Mouse (Mus musculus): ENCODE measurements around the gene Arsb. TPM values are rescaled to one million over a fixed set of nuclear protein-coding genes. Genes with fewer than 3 reads are reported as not detected.

Gene Arsb
- total RNA-seq, 2 experiments from 2014 or later = 83.4 to 92.1 TPM

DNA sequence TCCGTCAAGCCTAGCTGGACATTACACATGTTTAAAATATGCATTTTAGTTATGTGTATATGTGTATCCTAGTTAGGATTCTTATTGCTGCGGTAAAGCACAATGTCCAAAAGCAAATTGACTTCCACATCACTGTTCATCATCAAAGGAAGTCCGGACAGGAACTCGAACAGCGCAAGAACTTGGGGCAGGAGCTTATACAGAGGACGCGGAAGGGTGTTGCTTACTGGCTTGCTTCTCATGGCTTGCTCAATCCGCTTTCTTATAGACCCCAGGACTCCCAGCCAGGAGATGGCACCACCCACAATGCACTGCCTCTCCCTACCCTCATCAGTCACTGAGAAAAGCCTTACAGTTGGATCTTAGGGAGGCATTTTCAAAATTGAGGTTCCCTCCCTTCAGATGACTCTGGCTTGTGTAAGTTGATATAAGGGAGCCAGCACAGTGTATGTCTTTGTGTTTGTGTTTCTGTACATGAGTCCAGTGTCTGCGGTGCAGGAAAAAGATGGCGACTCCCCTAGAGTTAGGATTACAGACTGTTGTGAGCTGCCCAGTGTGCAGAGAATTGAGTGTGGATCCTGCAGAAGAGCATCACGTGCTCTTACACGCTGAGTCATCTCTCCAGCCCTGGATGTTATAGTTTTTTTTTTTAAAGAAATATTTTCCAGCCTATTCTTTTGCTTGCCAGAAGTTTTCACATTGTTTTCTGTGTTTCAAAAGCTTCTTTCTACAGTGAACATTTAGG is 66.2 kb downstream of the Arsb start:
- intact Hi-C loops (cut with DNase I) = no loop called here
- DNase-seq (ENCODE audit: low spot score in 2 of 2) = no peak

DNA sequence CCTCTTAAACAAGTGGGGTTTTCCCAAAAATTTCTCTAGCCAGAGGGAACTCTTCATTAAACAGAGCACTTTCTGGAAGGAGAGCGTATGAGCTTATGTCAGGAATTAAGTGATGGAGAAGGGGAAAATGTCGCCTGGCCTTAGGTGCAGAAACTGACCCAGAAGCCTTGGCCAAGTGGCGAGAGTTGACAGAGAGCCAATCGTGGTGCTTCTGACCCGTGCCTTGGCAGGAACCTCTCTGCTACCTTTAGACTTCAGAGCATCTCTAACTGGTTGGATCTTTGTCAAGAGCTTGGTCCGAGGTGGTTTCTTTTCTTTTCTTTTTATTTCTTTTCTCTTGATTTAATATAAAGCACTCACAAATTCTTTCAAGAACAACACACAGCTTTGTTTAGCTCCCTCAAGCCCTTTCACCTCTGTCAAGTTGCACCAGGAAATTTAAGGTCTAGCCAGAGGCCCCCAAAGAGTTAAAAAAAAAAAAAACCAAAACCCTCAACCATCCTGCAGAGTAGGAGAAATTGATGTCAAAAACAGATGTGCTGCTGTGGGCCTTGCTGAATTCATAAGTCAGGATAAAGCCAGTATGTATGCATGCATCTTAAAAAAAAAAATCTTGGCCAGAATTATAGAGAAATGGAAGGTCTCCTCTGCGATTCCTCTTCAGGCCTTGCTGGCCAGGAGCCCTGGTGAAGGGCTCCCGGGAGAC is 67.2 kb downstream of the Arsb start:
- DNase-seq (ENCODE audit: low spot score in 2 of 2) = no peak
- intact Hi-C loops (cut with DNase I) = no loop called here

DNA sequence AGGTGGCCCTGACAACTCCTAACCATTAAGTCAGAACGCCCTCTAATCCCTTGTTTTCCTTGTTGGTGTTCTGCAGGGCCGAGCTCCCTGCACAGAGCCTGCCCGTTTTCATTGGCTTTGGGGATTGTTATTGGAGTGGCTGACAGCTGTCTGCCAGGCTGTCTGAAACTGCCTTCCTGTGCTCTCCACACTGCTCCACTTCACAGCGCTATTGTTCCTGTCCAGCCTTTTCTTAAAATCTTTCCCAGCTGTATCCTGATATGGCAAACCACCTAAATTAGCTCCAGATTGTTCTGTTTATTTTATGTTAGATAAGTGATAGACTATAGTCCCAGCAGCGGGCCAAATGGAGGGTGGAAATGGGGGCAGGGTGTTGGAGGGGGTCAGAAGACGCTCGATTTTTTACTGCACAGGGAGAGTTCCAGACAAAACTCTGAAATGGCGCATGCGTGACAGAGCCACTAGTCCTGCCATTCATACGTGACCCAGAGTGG is 67.8 kb downstream of the Arsb start:
- DNase-seq (ENCODE audit: low spot score in 2 of 2) = no peak
- intact Hi-C loops (cut with DNase I) = no loop called here

DNA sequence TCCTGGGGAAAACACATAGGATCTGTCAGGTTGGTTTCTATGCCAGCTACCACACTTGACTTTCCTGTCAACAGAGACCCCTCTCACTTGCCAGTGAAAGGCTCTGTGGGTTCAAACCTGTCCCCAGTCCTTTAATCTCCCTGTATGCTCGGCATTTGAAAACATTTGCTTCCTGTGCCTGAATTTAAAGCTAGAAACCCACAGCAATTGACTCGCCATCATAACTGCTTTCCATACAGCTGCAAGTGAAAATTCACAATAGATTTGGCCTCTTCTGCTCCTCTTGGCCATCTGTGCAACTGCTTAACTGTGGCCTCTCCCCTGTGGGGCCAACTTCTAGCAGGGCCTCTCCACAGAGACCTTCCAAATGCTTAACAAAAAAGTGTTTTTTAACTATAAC is 68.3 kb downstream of the Arsb start:
- intact Hi-C loops (cut with DNase I) = no loop called here
- DNase-seq (ENCODE audit: low spot score in 2 of 2) = no peak

DNA sequence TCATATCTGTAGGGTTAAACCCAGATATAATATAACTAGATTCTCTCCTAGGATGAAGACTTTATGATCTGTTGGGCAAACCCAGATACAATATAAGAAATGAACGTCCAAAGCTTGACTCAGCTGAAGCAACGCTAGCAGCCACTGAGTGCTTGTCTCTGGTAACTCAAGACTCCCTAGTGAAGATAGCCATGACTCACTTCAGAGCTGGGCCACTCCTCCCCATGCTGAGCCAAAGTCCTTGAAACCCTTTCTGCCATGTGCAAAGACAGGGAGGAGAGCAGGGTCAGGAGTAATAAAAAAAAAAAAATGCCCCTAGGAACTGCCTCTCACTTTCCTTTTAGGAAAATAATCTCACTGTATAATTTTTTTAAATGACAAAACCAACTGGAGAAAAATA is 68.7 kb downstream of the Arsb start:
- DNase-seq (ENCODE audit: low spot score in 2 of 2) = no peak
- intact Hi-C loops (cut with DNase I) = no loop called here

DNA sequence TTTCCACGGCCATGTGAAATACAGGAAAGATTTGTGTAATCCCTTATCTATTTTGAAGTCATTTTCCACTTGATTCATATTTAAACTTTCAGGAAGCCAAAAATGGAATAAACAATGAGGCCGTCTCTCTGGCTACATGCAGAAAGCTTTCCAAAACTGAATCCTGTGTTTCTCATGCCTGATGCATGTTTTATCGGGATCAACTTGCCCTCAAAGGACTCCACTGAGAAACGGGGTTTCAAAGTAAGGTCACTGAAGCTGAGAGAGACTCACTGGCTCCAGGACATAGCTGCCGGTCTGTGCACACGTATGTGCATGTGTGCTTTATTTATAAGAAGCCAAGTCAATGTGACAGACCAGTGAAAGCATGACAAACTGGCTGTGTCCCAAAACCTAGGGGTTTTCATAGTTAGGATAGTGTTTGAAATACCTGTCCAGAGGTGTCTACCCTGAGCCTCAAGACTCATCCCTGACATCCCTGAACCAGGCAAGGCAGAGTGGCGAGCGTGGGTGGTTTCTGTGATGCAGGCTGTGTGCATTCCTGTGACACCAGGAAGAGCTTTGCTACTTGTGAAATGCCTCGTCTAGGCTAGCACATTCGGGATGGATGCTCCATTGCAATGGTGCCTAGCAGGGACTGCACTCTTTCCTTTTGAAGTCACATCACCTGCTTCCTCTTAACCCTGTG is 75.5 kb downstream of the Arsb start:
- intact Hi-C loops (cut with DNase I) = no loop called here
- DNase-seq (ENCODE audit: low spot score in 2 of 2) = no peak

DNA sequence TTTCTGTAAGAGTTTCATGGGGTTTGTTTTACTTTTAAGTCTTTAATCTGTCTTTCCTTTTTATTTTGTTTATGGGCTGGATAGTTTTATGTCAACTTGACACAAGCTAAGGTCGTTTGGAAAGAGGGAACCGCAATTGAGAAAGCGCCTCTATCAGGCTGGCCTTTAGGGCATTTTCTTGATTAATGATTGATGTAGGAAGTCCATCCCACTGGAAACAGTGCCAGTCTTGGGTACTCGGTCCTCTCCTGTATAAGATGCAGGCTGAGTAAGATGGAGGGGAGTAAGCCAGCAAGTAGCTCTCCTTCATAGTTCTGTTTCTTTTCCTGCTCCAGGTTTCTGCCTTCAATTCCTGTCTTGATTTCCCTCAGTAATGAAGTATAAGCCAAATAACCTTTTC is 76.2 kb downstream of the Arsb start:
- intact Hi-C loops (cut with DNase I) = no loop called here
- DNase-seq (ENCODE audit: low spot score in 2 of 2) = no peak

DNA sequence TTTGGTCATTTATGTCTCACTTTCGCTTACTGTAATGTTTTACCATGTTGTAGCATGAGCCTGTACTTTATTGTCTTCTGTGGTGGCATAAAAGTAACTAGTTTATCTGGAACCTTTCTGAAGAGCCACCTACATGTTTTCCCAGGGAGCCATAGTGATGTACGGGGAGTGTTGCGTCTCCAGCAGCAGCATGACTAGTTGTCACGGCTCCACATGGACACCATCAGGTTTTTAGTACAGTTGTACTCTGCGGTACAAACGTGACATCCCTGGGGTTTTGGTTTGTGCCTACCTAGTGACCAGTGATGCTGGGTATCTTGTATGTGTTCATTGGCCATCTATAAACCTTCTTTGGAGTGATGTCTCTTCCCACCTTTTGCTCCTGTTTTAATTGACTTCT is 77.2 kb downstream of the Arsb start:
- no peak for DNase-seq (ENCODE audit: low spot score in 2 of 2)
- intact Hi-C loops (cut with DNase I) = no loop called here

DNA sequence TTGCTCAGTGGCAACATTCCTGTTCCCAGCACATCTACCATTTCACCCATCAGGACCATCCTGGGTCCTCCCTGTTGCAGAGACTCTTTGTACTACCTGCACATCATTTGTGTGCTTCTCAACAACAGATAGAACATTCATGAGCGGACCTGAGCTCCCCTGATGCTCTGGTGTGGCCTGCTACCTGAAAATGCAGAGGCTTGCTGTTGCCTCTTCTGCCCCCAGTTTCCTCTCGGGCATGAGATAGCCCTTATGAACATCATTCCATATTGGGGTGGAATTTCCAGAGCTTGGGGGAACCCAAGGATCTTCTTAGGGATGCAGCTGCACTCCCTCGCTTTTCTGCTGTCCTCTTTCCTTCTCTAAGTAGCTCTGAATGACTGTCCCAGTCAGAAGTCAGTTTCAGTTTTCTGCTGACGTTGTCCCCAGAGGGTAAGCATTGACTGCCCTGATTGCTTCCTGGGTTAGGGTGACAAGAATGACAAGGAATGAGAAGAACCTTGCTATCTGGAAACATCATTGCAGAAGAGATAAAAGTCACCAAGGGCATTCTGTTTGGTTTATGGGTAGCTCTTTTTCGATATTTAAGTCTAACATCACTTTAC is 78.4 kb downstream of the Arsb start:
- intact Hi-C loops (cut with DNase I) = no loop called here
- DNase-seq (ENCODE audit: low spot score in 2 of 2) = no peak

DNA sequence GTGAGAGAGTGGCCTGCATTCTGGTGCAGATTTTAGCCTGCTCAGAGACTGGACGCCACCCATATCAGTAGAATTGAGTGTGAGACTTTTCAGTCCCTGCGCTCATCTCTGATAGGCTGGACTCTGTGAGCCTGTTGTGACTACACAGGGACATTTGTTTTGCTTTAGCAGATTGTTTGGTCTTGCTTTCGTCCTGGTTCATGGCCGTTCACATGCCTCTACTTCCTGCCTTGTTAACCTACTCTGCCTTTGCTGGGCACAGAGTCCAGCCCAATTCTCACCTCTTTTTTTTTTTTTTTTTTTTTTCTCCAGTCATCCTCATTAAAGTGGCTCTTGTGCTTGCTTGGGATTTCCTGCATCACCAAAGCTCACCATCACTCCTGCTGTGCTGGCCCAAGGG is 79.2 kb downstream of the Arsb start:
- intact Hi-C loops (cut with DNase I) = no loop called here
- no peak for DNase-seq (ENCODE audit: low spot score in 2 of 2)

DNA sequence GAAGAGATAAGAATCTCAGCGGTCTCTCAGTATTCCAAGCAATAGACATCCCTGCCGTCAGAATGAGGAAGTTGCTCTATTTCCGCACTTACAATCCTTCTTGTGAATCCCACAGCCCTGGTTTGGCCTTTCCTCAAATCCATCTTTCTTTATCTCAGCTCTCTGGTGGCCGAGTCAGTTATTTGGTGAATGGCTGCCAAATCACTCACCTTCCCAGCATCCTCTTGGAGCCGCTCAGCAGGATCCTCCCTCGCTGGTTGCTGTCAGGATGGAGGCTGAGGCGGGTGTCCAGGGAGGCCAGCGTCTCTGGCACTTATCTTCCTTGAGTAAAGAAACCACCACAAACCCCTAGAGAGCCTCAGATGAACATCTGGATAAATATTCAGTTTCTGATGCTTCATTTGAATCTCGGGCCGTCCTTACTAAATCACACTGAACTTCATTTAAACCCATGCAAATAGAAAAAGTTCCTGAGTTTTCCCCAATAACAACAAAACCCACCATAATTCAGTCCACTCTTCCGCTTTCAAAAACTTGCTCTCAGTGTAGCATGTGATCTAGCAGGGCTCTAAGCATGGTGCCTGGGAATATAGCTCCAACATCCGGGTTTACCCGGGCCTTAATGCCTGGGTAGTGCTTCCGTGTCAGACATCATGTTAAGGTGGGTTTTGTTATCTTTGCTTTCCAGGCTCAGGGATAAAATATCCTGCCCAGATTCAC is 81.1 kb downstream of the Arsb start:
- no peak for DNase-seq (ENCODE audit: low spot score in 2 of 2)
- intact Hi-C loops (cut with DNase I) = no loop called here

DNA sequence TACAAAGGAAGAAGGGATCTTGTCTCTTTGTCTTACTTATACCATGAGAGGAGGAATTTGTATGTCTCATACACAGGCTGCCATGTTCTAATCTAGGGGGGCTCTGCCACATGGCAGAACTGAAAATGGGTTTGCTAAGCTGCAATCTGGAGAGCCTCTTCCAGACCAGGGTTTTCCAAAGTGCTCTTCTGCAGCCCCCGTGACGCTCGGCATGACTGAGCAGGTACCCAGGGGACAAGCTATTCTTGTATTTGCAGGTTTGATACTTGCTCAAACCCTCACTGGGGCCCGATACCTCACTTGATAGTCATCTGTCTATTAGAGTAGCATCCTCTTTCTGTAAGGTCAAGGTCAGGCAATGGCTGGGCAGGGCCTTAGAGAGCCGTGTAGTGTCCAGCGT is 82.3 kb downstream of the Arsb start:
- intact Hi-C loops (cut with DNase I) = no loop called here

DNA sequence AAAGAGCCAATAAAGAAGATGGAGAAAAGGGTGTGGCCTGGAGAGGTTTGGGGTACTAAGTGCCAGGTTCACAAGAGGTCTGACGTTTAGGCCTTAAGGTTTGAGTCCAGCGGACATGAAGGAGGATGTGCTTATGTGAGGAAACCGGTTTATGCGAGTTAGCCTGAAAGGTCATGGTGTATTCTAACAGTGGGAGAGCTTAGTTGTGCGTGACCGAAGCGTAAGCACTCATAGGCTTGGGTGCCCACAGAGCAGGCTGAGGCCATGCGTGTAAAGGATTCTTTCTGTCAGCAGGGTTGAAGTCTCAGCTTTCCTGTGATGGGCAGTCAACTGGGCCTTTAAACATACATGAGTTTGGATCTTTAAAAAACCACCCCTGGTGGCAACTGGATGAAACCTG is 82.9 kb downstream of the Arsb start:
- no peak for DNase-seq (ENCODE audit: low spot score in 2 of 2)
- intact Hi-C loops (cut with DNase I) = no loop called here

More for the DNA sequence above, 82.3 kb downstream of the Arsb start:
- no peak for DNase-seq (ENCODE audit: low spot score in 2 of 2)

DNA sequence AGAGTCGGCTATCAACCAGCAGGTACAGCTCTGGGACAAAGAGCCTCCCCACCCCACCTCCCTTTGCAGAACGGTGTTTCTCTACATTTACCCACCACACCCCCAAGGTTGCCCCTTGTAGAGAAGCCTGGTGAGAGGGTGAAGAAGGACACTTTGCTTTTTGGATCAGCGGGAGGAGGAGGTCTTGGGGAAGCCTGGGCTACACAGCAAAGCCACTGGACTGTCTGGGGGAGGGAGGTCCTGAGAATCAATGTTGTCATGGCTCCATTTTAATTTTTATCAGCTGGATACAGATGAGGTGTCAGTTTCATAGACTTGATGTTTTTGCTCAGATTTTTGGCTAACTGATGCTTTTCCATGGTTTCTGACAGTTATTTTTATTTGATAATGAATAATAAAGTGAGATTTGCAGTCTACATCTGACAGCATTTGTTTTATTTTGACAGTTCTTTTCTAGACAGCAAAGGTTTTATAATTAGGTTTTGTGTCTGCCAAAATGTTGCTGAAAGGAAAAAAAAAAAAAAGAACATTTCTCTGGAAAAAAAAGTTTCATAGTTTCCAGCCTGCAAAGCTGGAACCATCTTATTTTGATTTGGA is 83.6 kb downstream of the Arsb start:
- intact Hi-C loops (cut with DNase I) = no loop called here
- DNase-seq (ENCODE audit: low spot score in 2 of 2) = no peak

DNA sequence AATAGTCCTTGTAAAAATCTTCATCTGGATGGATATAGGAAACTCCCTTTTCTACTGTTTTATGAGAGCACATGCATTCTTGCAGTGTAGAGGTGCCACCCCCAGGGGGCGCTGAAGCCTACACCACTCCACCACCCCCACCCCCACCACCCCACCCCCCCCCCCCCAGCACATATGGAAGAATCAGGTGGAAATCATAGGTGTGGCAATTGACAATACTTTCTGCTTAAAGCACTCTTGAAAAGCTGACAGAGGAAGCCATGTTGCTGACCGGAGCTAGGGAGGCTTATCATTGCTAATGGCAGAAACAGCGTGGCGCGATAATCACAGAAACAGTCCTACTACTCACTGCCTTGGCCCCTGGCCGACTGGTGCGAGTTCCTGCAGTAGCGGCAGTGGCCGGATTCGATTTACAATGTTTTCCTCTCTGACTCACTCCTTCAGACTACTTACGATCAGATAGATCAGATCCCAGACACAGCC is 84.3 kb downstream of the Arsb start:
- DNase-seq (ENCODE audit: low spot score in 2 of 2) = no peak
- intact Hi-C loops (cut with DNase I) = no loop called here

DNA sequence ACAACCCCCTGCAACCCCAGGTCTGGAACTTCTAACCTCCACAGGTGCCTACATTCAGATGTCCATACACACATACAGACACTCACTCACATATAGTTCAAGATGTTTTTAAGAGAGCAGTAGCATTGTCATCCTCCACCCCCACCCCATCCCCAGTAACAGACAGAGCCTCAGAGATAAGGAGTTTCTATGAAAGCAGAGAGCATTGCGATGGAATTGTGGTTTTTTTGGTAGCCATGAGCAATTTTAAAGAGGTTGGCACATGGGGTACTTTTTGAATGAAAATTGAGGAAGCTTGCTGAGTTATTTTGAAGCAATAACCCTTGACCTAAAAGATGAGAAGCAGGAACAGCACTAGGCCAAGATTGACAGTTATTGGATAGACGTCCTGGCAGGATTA is 89.8 kb downstream of the Arsb start:
- DNase-seq (ENCODE audit: low spot score in 2 of 2) = no peak
- intact Hi-C loops (cut with DNase I) = no loop called here

DNA sequence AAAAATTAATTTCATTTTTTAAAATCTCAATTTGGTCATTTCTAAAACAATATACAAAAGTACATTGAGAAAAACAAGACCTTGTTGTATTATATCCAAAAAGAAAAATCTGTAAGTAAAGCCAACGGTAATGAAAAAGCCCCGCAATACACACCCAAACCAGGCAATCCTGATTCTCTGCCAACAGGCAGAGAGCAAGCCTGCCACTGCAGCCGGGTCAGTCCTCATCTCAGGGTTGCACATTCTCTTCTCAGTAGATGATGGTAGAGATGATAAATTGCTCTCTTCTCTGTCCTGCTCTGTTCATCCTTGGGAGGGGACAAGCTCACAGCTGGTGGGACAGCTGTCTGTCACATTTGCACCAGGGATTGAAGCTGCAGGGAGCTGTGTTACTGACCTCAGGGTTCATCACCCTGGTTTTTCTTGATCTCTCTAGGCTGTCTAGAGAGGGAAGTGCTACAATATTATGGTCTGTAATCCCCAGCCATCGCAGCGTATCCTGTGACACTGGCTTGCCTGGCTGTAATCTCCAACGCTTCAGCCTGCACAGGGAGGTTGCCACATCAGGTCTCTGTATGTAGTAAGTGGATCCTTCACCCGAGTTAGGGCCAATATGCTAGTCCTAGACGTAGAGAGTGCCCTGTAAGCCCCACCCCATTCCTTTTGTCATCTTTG is 92.8 kb downstream of the Arsb start:
- intact Hi-C loops (cut with DNase I) = no loop called here

DNA sequence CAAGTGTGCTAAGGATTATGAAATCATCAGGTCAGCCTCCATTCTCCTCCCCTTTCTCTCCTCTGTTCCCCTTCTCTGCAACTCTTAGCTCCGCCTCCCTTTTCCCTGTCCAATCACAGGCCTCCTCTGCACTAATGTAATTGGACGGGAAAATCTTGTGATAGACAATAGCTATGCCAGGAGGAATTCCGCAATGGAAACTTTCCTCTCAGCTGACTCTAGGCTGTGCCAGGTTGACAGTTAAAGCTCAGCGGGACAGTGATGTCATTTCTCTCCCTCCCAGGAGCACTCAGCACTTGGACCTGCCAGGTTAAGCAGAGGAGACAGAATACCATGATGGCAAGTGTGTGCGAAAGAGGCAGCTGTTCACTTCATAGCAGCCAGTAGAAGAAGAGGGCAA is 95.2 kb downstream of the Arsb start:
- intact Hi-C loops (cut with DNase I) = no loop called here
- no peak for DNase-seq (ENCODE audit: low spot score in 2 of 2)

More for the DNA sequence above, 92.8 kb downstream of the Arsb start:
- no peak for DNase-seq (ENCODE audit: low spot score in 2 of 2)

DNA sequence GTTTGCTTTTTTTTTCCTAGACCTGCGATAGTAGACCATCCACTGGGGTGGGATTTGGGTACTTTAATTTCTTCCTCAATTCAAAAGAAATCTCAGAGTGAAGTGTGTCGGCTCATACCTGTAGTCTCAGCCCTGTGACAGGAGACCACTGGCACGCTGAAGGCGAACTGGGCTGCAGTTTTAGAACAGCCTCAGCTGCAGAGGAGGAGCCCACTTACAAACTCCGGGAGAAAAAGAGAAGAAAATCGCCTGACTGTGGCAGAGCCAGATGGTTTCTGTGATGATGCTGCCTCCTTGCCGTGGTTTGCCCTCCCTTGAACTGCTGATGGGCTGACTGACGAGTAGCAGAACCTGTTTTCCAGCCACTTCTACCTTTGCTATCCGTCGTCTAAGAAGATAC is 100.3 kb downstream of the Arsb start:
- intact Hi-C loops (cut with DNase I) = no loop called here
- peak; percentile 28 to 40 for DNase-seq (ENCODE audit: low spot score in 2 of 2)

Data from left cerebral cortex, postnatal 36 days (tissue).